Mouse (Mus musculus): Measurements from ENCODE around the gene Ccdc69. TPM values are rescaled to one million over a fixed set of nuclear protein-coding genes. Genes with fewer than 3 reads are reported as not detected.
A peak's percentile ranks its signal among the peaks of the same experiment; 100 is the strongest.

Ccdc69 gene
- polyA plus RNA-seq, 1 experiment from 2014 or later = 5.1 TPM

- H3K4me1 ChIP-seq (replicated peaks; ENCODE audit: control insufficient read depth, insufficient read depth) = peaks cover 46% of the 10 kb centered on the region
- TF ChIP-seq EP300 (optimal IDR thresholded peaks at IDR 0.05) (no peak), CTCF (IDR thresholded peaks at IDR 0.05; ENCODE audit: low read depth) (0 out of 2 replicates have a peak, but pooled peaks have one; percentile 6)
- H3K9ac ChIP-seq (ENCODE audit: low read length) = peak overlapping the region; percentile 38
- no peaks in the 10 kb centered on the region for H3K9me3 ChIP-seq (ENCODE audit: control insufficient read depth, low read length)
- DNase-seq (ENCODE audit: low spot score) = peak; percentile 84
- no peak overlapping the region for H3K4me3 ChIP-seq (ENCODE audit: low read depth, low read length)
- 5% methylated on average over 10 of the region's 10 CpGs for WGBS
- peak; percentile 74 for ATAC-seq (ENCODE audit: low FRiP score, low TSS enrichment)
- H3K27me3 ChIP-seq (ENCODE audit: control insufficient read depth, insufficient read depth, low read length) = no peaks in the 10 kb centered on the region
- peak overlapping the region; percentile 85 for H3K27ac ChIP-seq (replicated peaks)
- peak overlapping the region; percentile 37 for H3K4me2 ChIP-seq (replicated peaks; ENCODE audit: low read depth)
- H3K36me3 ChIP-seq (ENCODE audit: control insufficient read depth, insufficient read depth, low read length) = no peaks in the 10 kb centered on the region; the same call in none of the 2 replicates
Measured at GRCm38 (mm10) chr11:55023049-55023564, 54.8 kb downstream of the Ccdc69 start.

- 32% methylated on average over 5 of the region's 5 CpGs for WGBS
- no peaks in the 10 kb centered on the region; the same call in none of the 2 replicates for H3K36me3 ChIP-seq (ENCODE audit: control insufficient read depth, insufficient read depth, low read length)
- no peak for DNase-seq (ENCODE audit: low spot score)
- H3K9ac ChIP-seq (ENCODE audit: low read length) = peak overlapping the region; percentile 38
- H3K9me3 ChIP-seq (ENCODE audit: control insufficient read depth, low read length) = no peaks in the 10 kb centered on the region
- TF ChIP-seq CTCF (IDR thresholded peaks at IDR 0.05; ENCODE audit: low read depth) (no peak), EP300 (optimal IDR thresholded peaks at IDR 0.05) (no peak)
- peak; percentile 18; the same call in 1 of the 2 replicates for ATAC-seq (ENCODE audit: low FRiP score, low TSS enrichment)
- H3K4me1 ChIP-seq (replicated peaks; ENCODE audit: control insufficient read depth, insufficient read depth) = peaks cover 40% of the 10 kb centered on the region
- peak overlapping the region; percentile 37 for H3K4me2 ChIP-seq (replicated peaks; ENCODE audit: low read depth)
- H3K27me3 ChIP-seq (ENCODE audit: control insufficient read depth, insufficient read depth, low read length) = no peaks in the 10 kb centered on the region
- no peak overlapping the region; the same call in 1 of the 2 replicates for H3K4me3 ChIP-seq (ENCODE audit: low read depth, low read length)
- H3K27ac ChIP-seq (replicated peaks) = peak overlapping the region; percentile 85
Measured at GRCm38 (mm10) chr11:55022508-55022907, 55.4 kb downstream of the Ccdc69 start.

GRCm38 (mm10) chr11:55021859-55022258, 56.1 kb downstream of the Ccdc69 start:
- H3K4me1 ChIP-seq (replicated peaks; ENCODE audit: control insufficient read depth, insufficient read depth) = peaks cover 40% of the 10 kb centered on the region
- WGBS = 24% methylated on average over 6 of the region's 6 CpGs
- no peaks in the 10 kb centered on the region for H3K27me3 ChIP-seq (ENCODE audit: control insufficient read depth, insufficient read depth, low read length)
- DNase-seq (ENCODE audit: low spot score) (peak; percentile 17), ATAC-seq (ENCODE audit: low FRiP score, low TSS enrichment) (no peak)
- H3K4me3 ChIP-seq (ENCODE audit: low read depth, low read length) = no peak overlapping the region
- no peak for TF ChIP-seq CTCF (IDR thresholded peaks at IDR 0.05; ENCODE audit: low read depth)
- no peak for TF ChIP-seq EP300 (optimal IDR thresholded peaks at IDR 0.05)
- peak overlapping the region; percentile 37; the same call in 1 of the 2 replicates for H3K4me2 ChIP-seq (replicated peaks; ENCODE audit: low read depth)
- no peak overlapping the region; the same call in 1 of the 2 replicates for H3K9ac ChIP-seq (ENCODE audit: low read length)
- no peaks in the 10 kb centered on the region; the same call in none of the 2 replicates for H3K36me3 ChIP-seq (ENCODE audit: control insufficient read depth, insufficient read depth, low read length)
- H3K27ac ChIP-seq (replicated peaks) = peak overlapping the region; percentile 85
- no peaks in the 10 kb centered on the region for H3K9me3 ChIP-seq (ENCODE audit: control insufficient read depth, low read length)

- no peak overlapping the region for H3K4me2 ChIP-seq (replicated peaks; ENCODE audit: low read depth)
- TF ChIP-seq EP300 (optimal IDR thresholded peaks at IDR 0.05) (no peak), CTCF (IDR thresholded peaks at IDR 0.05; ENCODE audit: low read depth) (no peak)
- peaks cover 37% of the 10 kb centered on the region for H3K4me1 ChIP-seq (replicated peaks; ENCODE audit: control insufficient read depth, insufficient read depth)
- H3K27ac ChIP-seq (replicated peaks) = peak overlapping the region; percentile 85
- no peak overlapping the region for H3K4me3 ChIP-seq (ENCODE audit: low read depth, low read length)
- DNase-seq (ENCODE audit: low spot score) (no peak), ATAC-seq (ENCODE audit: low FRiP score, low TSS enrichment) (no peak)
- no peaks in the 10 kb centered on the region for H3K27me3 ChIP-seq (ENCODE audit: control insufficient read depth, insufficient read depth, low read length)
- no peaks in the 10 kb centered on the region; the same call in none of the 2 replicates for H3K36me3 ChIP-seq (ENCODE audit: control insufficient read depth, insufficient read depth, low read length)
- H3K9ac ChIP-seq (ENCODE audit: low read length) = no peak overlapping the region; the same call in 1 of the 2 replicates
- H3K9me3 ChIP-seq (ENCODE audit: control insufficient read depth, low read length) = no peaks in the 10 kb centered on the region
Measured at GRCm38 (mm10) chr11:55021458-55021857, 56.5 kb downstream of the Ccdc69 start.

GRCm38 (mm10) chr11:55019711-55020110, 58.2 kb downstream of the Ccdc69 start:
- Histone ChIP-seq H3K9ac (ENCODE audit: low read length) (no peak overlapping the region), H3K27ac (replicated peaks) (no peak overlapping the region), H3K4me2 (replicated peaks; ENCODE audit: low read depth) (no peak overlapping the region), H3K27me3 (ENCODE audit: control insufficient read depth, insufficient read depth, low read length) (no peaks in the 10 kb centered on the region), H3K9me3 (ENCODE audit: control insufficient read depth, low read length) (no peaks in the 10 kb centered on the region), H3K36me3 (ENCODE audit: control insufficient read depth, insufficient read depth, low read length) (peaks cover 5% of the 10 kb centered on the region), H3K4me1 (replicated peaks; ENCODE audit: control insufficient read depth, insufficient read depth) (peaks cover 24% of the 10 kb centered on the region), H3K4me3 (ENCODE audit: low read depth, low read length) (no peak overlapping the region)
- DNase-seq (ENCODE audit: low spot score) = no peak
- no peak for TF ChIP-seq EP300 (optimal IDR thresholded peaks at IDR 0.05)
- ATAC-seq (ENCODE audit: low FRiP score, low TSS enrichment) = no peak
- WGBS = 83% methylated on average over 2 of the region's 2 CpGs

DNA sequence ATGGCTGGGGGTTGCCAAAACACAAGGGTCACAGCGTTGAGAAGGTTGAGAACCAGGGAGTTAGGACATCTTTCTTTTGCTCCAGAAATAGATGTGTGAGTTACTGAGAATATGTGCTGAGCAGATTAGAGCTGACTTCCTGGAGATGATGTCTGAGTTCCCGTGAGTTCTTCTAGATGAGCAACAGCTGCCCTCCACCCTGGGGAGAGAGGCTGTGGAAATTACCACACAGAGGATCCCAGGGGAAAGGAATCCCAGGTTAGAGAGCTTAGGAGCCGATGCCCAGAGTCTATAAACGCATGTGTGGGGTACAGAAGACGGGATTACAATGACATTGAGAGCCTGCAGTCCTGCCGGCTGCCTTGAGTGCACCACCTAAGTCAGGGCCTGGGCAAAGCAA, 59.9 kb downstream of the Ccdc69 start:
- no peak overlapping the region for H3K4me3 ChIP-seq (ENCODE audit: low read depth, low read length)
- peaks cover 7% of the 10 kb centered on the region for H3K36me3 ChIP-seq (ENCODE audit: control insufficient read depth, insufficient read depth, low read length)
- H3K4me1 ChIP-seq (replicated peaks; ENCODE audit: control insufficient read depth, insufficient read depth) = peaks cover 16% of the 10 kb centered on the region
- peak overlapping the region; percentile 31; the same call in 1 of the 2 replicates for H3K27ac ChIP-seq (replicated peaks)
- WGBS = 49% methylated on average over 6 of the region's 6 CpGs
- no peak overlapping the region for H3K9ac ChIP-seq (ENCODE audit: low read length)
- DNase-seq (ENCODE audit: low spot score) = no peak
- no peaks in the 10 kb centered on the region for H3K9me3 ChIP-seq (ENCODE audit: control insufficient read depth, low read length)
- ATAC-seq (ENCODE audit: low FRiP score, low TSS enrichment) = no peak
- H3K4me2 ChIP-seq (replicated peaks; ENCODE audit: low read depth) = no peak overlapping the region
- H3K27me3 ChIP-seq (ENCODE audit: control insufficient read depth, insufficient read depth, low read length) = no peaks in the 10 kb centered on the region
- no peak for TF ChIP-seq CTCF (IDR thresholded peaks at IDR 0.05; ENCODE audit: low read depth)
- TF ChIP-seq EP300 (optimal IDR thresholded peaks at IDR 0.05) = no peak
